Mouse (Mus musculus) midbrain, embryonic 13.5 days (tissue): ENCODE data around the gene Pum2. TPM values are rescaled to one million over a fixed set of nuclear protein-coding genes. Genes with fewer than 3 reads are reported as not detected.
A peak's percentile ranks its signal among the peaks of the same experiment; 100 is the strongest.
"Not testable (repeated sequence)": the region's sequence is repeated elsewhere in the genome, so short reads cannot be mapped to it uniquely, and the experiment has no call there.

Experiments
- ATAC-seq: fragments of 200-750 bp; cut with Nextera tagmentation; 2 replicates; pipeline ENCODE4 v1.8.0; 2017; ENCODE audit warnings: mild to moderate bottlenecking, moderate TSS enrichment, moderate library complexity
- H3K27ac ChIP-seq: fragments of 300-500 bp; sonication (generic); 2 replicates; pipeline ENCODE4 v1.5.1; 2015; ENCODE audit warnings: inconsistent platforms, mild to moderate bottlenecking, moderate library complexity
- H3K27me3 ChIP-seq: fragments of 300-500 bp; sonication (generic); 2 replicates; pipeline ENCODE4 v1.6.1; 2015; ENCODE audit warnings: mild to moderate bottlenecking, inconsistent platforms
- H3K36me3 ChIP-seq: fragments of 300-500 bp; sonication (generic); 2 replicates; pipeline ENCODE4 v1.6.1; 2015; ENCODE audit warnings: mild to moderate bottlenecking, inconsistent platforms
- H3K4me1 ChIP-seq: fragments of 300-500 bp; sonication (generic); replicated peaks from 2 replicates; pipeline ENCODE4 v1.6.1; 2015; ENCODE audit warnings: inconsistent platforms
- H3K4me2 ChIP-seq: fragments of 300-500 bp; sonication (generic); replicated peaks from 2 replicates; pipeline ENCODE4 v1.6.1; 2015; ENCODE audit warnings: moderate library complexity, mild to moderate bottlenecking, inconsistent platforms
- H3K4me3 ChIP-seq: fragments of 300-500 bp; sonication (generic); replicated peaks from 2 replicates; pipeline ENCODE4 v1.5.1; 2015; ENCODE audit warnings: mild to moderate bottlenecking, inconsistent platforms
- H3K9ac ChIP-seq: fragments of 300-500 bp; sonication (generic); replicated peaks from 2 replicates; pipeline ENCODE4 v1.6.1; 2015; ENCODE audit warnings: mild to moderate bottlenecking, inconsistent platforms
- H3K9me3 ChIP-seq: fragments of 300-500 bp; sonication (generic); 2 replicates; pipeline ENCODE4 v1.6.1; 2016; ENCODE audit warnings: mild to moderate bottlenecking, inconsistent platforms
- WGBS: fragments of 180-500 bp; shearing (Covaris S2); methylation state at CpG from one replicate; pipeline ENCODE4 v1.1.7; 2015; 5-methylcytosine and 5-hydroxymethylcytosine counted together
- polyA plus RNA-seq: library from polyadenylated mRNA; unstranded; fragments of >200 nt; fragmentation: Nextera tagmentation; extraction: Ambion mirVana; gene quantifications from 2 replicates; pipeline ENCODE4 v1.2.1, GENCODE M21; 2015

Gene Pum2
- 58.6 and 66.7 TPM in 2 replicates for polyA plus RNA-seq

DNA sequence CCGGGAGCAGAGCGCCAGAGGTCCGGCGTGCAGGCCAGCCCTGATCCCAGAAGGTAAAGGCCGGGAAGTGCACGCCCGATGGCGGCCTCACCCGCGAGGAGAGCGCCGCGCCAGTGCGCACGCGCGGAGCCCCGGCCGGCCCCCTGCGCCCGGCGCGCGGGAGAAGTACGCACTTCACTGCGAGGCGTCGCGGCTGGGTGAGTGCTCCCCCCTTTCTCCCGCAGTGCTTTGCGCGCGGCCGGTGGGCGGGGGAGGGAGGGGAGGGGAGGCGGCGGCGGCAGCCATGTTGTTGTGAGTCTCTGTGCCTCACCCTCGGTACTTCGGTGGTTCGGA lies at the start of gene Pum2:
TSS of gene Pum2 (plus strand) at position 161 of the 333 bp plus-strand sequence.
- 0% methylated on average over 25 of the region's 41 CpGs for WGBS
- Histone ChIP-seq H3K4me1 (peaks cover 34% of the 10 kb centered on the region), H3K4me2 (peak within 1 kb of the TSS; percentile 91), H3K9ac (peak within 1 kb of the TSS; percentile 97), H3K9me3 (0 out of 2 replicates have a peak, but pooled peaks cover 4% of the 10 kb centered on the region), H3K27ac (peak within 1 kb of the TSS; percentile 98), H3K4me3 (peak within 1 kb of the TSS; percentile 66), H3K36me3 (no peaks in the 10 kb centered on the region), H3K27me3 (no peaks in the 10 kb centered on the region)
- ATAC-seq: peak; percentile 95

GRCm38 (mm10) chr12:8629537-8629936 lies 44.4 kb upstream of the Pum2 start:
- 93% methylated on average over 6 of the region's 6 CpGs for WGBS
- ATAC-seq: 0 out of 2 replicates have a peak, but pooled peaks have one; percentile 17

DNA sequence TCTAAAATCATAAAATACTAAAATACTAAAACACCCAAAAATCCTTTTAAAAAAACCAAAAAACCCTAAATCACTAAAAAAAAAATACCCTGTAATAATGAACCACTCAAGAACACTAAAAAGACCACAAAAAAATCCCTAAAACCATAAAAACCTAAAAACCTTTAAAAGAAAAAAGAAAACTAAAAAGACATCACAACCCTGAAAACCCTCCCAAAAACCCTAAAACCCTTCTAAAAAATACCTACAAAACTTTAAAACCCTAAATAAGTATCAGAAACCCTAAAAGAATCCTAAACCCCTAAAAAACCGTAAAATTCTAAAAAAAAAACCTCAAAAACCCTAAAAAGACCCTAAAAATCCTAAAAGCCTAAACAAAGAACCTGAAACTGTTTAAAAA lies 42.2 kb upstream of the Pum2 start:
- H3K27me3 ChIP-seq: no peaks in the 10 kb centered on the region
- H3K36me3 ChIP-seq: no peaks in the 10 kb centered on the region
- ATAC-seq: no peak
- no peak overlapping the region for H3K4me3 ChIP-seq
- WGBS: 87% methylated on average over 1 of the region's 1 CpGs
- no peak overlapping the region for H3K4me2 ChIP-seq
- no peaks in the 10 kb centered on the region for H3K4me1 ChIP-seq
- H3K27ac ChIP-seq: no peak overlapping the region
- no peak overlapping the region for H3K9ac ChIP-seq
- no peaks in the 10 kb centered on the region for H3K9me3 ChIP-seq

More at GRCm38 (mm10) chr12:8629537-8629936, 44.4 kb upstream of the Pum2 start:
- no peaks in the 10 kb centered on the region for H3K9me3 ChIP-seq
- no peak overlapping the region for H3K4me3 ChIP-seq
- H3K4me2 ChIP-seq: no peak overlapping the region
- no peaks in the 10 kb centered on the region for H3K4me1 ChIP-seq
- H3K27me3 ChIP-seq: no peaks in the 10 kb centered on the region
- no peak overlapping the region for H3K27ac ChIP-seq
- H3K9ac ChIP-seq: no peak overlapping the region
- H3K36me3 ChIP-seq: no peaks in the 10 kb centered on the region

GRCm38 (mm10) chr12:8632737-8633365 lies 41.1 kb upstream of the Pum2 start:
- Histone ChIP-seq H3K9me3 (no peaks in the 10 kb centered on the region), H3K27me3 (no peaks in the 10 kb centered on the region), H3K36me3 (no peaks in the 10 kb centered on the region), H3K4me2 (no peak overlapping the region), H3K9ac (no peak overlapping the region), H3K4me1 (no peaks in the 10 kb centered on the region), H3K4me3 (no peak overlapping the region), H3K27ac (no peak overlapping the region)
- 87% methylated on average over 2 of the region's 2 CpGs for WGBS
- no peak for ATAC-seq

DNA sequence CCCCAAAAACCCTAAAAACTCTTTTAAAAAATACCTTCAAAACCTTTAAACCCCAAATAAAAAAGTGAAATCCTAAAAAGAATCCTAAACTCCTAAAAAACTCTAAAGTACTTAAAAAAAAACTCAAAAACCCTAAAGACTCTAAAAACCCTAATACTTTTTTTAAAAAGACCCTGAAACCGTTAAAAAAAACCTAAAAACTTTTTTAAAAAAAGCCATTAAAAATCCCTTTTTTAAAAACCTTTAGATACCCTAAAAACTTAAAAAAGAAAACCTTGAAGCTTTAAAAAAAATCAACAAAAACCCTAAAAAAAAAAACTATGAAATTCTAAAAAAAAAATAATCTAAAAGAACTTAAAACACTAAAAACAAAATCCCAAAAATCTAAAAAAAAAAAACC lies 39.6 kb upstream of the Pum2 start:
- WGBS: 97% methylated on average over 1 of the region's 1 CpGs
- Histone ChIP-seq H3K4me3 (no peak overlapping the region), H3K27ac (no peak overlapping the region), H3K4me1 (no peaks in the 10 kb centered on the region), H3K27me3 (no peaks in the 10 kb centered on the region), H3K4me2 (no peak overlapping the region), H3K9me3 (no peaks in the 10 kb centered on the region), H3K36me3 (no peaks in the 10 kb centered on the region), H3K9ac (no peak overlapping the region)
- ATAC-seq: no peak

DNA sequence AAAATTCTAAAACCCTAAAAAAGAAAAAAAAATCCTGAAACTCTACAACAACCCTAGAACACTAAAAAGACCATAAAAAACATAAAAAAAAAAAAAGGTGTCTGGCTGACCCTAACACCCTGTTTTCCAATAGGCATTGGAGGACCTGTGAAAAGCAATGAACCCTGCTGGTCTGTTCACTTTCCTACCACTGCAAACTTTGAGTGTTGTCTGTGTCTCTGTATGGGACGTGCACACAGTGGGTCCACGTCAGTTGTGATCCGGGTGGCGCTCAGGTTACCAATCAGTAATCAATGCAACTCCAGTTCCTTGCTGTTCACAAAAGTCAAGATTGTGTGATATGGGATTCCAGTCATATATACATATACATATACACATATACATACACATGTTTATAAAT lies 38.4 kb upstream of the Pum2 start:
- Histone ChIP-seq H3K4me1 (peaks cover 5% of the 10 kb centered on the region; the same call in 1 of the 2 replicates), H3K9me3 (no peaks in the 10 kb centered on the region), H3K36me3 (no peaks in the 10 kb centered on the region), H3K9ac (no peak overlapping the region), H3K4me3 (no peak overlapping the region), H3K4me2 (no peak overlapping the region), H3K27ac (no peak overlapping the region), H3K27me3 (no peaks in the 10 kb centered on the region)
- 98% methylated on average over 4 of the region's 4 CpGs for WGBS
- no peak for ATAC-seq

DNA sequence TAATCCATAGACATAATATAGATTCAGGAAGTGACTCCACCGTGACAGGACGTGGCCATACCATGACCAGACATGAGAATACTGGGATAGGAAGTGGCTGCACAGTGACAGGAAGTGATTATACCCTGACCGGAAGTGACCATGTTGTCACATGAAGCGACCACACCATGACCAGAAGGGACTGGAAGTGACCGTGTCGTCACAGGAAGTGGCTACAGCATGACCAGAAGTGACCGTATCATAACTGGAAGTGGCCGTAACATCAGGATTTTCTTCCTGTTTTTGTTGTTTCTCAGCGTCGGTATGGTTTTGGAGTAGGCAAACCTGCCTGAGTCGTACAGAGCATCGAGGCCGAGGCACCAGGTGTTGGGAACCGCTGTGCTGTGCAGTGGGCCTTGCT lies 37.0 kb upstream of the Pum2 start:
- Histone ChIP-seq H3K27me3 (no peaks in the 10 kb centered on the region), H3K4me3 (no peak overlapping the region), H3K27ac (no peak overlapping the region), H3K4me1 (peaks cover 5% of the 10 kb centered on the region; the same call in 1 of the 2 replicates), H3K36me3 (no peaks in the 10 kb centered on the region), H3K9me3 (no peaks in the 10 kb centered on the region), H3K4me2 (no peak overlapping the region), H3K9ac (no peak overlapping the region)
- ATAC-seq: no peak
- 97% methylated on average over 14 of the region's 14 CpGs for WGBS

GRCm38 (mm10) chr12:8638411-8639087 lies 35.4 kb upstream of the Pum2 start:
- 78% methylated on average over 10 of the region's 10 CpGs for WGBS
- not testable (repeated sequence) for H3K27me3 ChIP-seq, H3K27ac ChIP-seq, H3K9ac ChIP-seq, H3K4me1 ChIP-seq, H3K36me3 ChIP-seq, H3K9me3 ChIP-seq, ATAC-seq, H3K4me3 ChIP-seq, H3K4me2 ChIP-seq

DNA sequence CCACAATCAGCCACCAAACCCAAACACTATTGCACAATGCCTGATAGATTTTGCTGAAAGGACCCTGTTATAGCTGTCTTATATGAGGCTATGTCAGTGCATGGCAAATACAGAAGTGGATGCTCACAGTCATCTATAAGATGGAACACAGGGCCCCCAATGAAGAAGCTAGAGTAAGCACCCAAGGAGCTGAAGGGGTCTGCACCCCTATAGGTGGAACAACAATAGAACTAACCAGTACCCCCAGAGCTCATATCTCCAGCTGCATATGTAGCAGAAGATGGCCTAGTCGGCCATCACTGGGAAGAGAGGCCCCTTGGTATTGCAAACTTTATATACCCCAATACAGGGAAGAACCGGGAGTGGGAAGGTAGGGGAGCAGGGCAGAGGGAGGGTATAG lies 33.7 kb upstream of the Pum2 start:
- peak overlapping the region; percentile 61 for H3K4me2 ChIP-seq
- peak overlapping the region; percentile 55; the same call in 1 of the 2 replicates for H3K9ac ChIP-seq
- H3K4me3 ChIP-seq: peak overlapping the region; percentile 79
- not testable (repeated sequence) for H3K36me3 ChIP-seq, H3K27ac ChIP-seq, H3K9me3 ChIP-seq, H3K4me1 ChIP-seq, H3K27me3 ChIP-seq
- WGBS: 5% methylated on average over 2 of the region's 2 CpGs
- peak; percentile 40; the same call in 1 of the 2 replicates for ATAC-seq

- peak overlapping the region; percentile 61 for H3K4me2 ChIP-seq
- no peaks in the 10 kb centered on the region for H3K36me3 ChIP-seq
- peak overlapping the region; percentile 86 for H3K9ac ChIP-seq
- WGBS: under 1% methylated on average over 46 of the region's 47 CpGs
- H3K4me3 ChIP-seq: peak overlapping the region; percentile 79
- peak overlapping the region; percentile 90 for H3K27ac ChIP-seq
- no peaks in the 10 kb centered on the region for H3K9me3 ChIP-seq
- no peaks in the 10 kb centered on the region for H3K27me3 ChIP-seq
- peak; percentile 99 for ATAC-seq
- peaks cover 5% of the 10 kb centered on the region; the same call in 1 of the 2 replicates for H3K4me1 ChIP-seq
These were observed 33.1 kb upstream of the Pum2 start for GRCm38 (mm10) chr12:8640711-8641424.

GRCm38 (mm10) chr12:8641425-8641735 lies 32.6 kb upstream of the Pum2 start:
- 5% methylated on average over 10 of the region's 10 CpGs for WGBS

DNA sequence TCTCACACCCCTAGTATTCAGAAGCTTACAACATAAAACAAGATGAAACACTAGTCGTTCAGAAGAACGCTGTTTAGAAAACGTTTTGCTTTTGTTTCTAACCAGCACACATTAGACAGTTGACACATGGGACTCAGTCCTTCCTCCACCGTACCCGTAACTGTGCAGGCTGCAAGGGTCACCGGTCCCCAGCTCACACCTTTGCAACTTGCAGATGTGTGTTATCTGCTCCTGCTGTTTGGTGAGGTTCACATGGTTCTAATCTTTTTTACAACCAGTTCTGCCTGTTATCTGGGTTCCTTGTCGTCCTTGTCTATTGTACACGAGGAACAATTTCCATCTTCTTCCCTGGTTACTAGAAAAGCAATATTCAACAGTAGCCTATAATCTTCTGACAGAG lies 25.7 kb upstream of the Pum2 start:
- not testable (repeated sequence) for ATAC-seq, H3K9me3 ChIP-seq, H3K4me3 ChIP-seq, H3K9ac ChIP-seq, H3K27me3 ChIP-seq, H3K4me1 ChIP-seq, H3K4me2 ChIP-seq, H3K36me3 ChIP-seq, H3K27ac ChIP-seq
- 75% methylated on average over 8 of the region's 8 CpGs for WGBS

More at GRCm38 (mm10) chr12:8641425-8641735, 32.6 kb upstream of the Pum2 start:
- Histone ChIP-seq H3K27me3 (no peaks in the 10 kb centered on the region), H3K36me3 (no peaks in the 10 kb centered on the region), H3K9ac (peak overlapping the region; percentile 86), H3K4me1 (peaks cover 5% of the 10 kb centered on the region; the same call in 1 of the 2 replicates), H3K9me3 (no peaks in the 10 kb centered on the region), H3K4me2 (peak overlapping the region; percentile 54), H3K4me3 (peak overlapping the region; percentile 79), H3K27ac (peak overlapping the region; percentile 71)
- ATAC-seq: peak; percentile 65
